Mouse (Mus musculus): ENCODE data around the gene Zscan12. TPM values are rescaled to one million over a fixed set of nuclear protein-coding genes. Genes with fewer than 3 reads are reported as not detected.

Gene Zscan12
- polyA plus RNA-seq, 1 experiment from 2014 or later: 13.5 TPM

DNA sequence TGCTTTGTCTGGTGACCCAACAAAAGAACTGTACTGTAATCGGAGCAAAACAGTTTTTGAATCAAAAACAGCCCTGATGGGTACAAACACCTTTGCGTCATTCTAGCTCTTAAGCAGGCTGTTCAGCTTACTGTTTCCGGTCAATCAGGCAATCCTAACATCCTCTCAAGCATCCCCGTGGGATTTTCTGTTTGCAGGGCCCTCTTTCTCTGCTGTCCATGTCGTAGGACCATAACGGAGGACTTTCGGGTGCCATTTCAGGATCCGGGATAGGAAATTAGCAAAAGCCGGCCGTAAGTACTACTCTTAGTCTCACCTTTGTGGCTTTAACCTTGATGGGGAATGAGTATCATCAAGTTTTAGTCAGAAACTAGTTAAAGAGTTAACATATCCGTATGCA is 44.7 kb downstream of the Zscan12 start:
- Histone ChIP-seq H3K9ac (no peak overlapping the region), H3K36me3 (no peaks in the 10 kb centered on the region), H3K4me1 (replicated peaks) (peaks cover 9% of the 10 kb centered on the region), H3K27me3 (peaks cover 7% of the 10 kb centered on the region), H3K9me3 (no peaks in the 10 kb centered on the region), H3K27ac (no peak overlapping the region), H3K4me3 (no peak overlapping the region), H3K4me2 (peak overlapping the region; percentile 70)
- no peak for ATAC-seq (ENCODE audit: low FRiP score)
- WGBS: 80% methylated on average over 11 of the region's 11 CpGs

DNA sequence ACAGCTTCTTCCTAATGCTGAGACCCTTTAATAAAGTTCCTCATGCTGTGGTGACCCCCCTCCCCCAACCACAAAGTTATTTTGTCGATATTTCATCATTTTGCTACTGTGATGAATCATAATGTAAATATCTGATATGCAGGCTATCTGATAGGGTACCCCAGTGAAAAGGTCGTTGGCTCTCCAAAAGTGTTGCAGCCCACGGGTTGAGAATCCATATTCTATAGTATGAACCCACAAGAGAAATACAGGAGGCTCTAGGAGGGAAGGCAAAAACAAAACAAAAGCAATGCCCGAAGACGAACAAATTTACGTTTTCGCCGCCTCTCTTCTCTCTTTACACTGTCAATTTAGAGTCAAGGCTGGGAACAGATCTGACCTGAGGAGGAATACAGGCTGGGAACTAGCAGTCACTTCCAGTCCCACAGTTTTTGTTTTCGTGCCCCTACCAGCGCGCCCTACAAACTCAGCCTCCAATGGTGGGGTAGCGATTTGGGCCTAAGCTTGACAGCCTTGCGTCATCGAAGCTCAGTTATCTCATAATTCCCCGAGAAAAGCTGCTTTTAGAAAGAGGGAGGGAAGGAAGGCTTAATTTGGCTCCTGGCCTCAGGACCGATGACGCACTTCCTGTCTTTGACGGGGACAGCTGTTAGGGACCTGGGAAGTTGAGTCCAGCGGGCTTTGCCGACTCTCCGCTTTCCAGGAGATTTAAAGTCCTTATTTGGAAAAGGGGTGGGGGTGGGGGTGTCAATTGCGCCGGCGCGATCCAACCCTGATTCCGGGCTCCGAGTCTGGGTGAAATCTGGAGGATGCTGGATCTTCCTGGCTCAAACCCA is 45.6 kb downstream of the Zscan12 start:
- ATAC-seq (ENCODE audit: low FRiP score): peak; percentile 97
- peak overlapping the region; percentile 83 for H3K9ac ChIP-seq

GRCm38 (mm10) chr13:21408805-21409459 is 46.3 kb downstream of the Zscan12 start:
- peak overlapping the region; percentile 83 for H3K9ac ChIP-seq
- H3K27me3 ChIP-seq: peaks cover 7% of the 10 kb centered on the region
- peak overlapping the region; percentile 90 for H3K27ac ChIP-seq
- peaks cover 9% of the 10 kb centered on the region for H3K4me1 ChIP-seq (replicated peaks)
- no peaks in the 10 kb centered on the region for H3K9me3 ChIP-seq
- H3K4me2 ChIP-seq: peak overlapping the region; percentile 70
- H3K36me3 ChIP-seq: no peaks in the 10 kb centered on the region
- peak overlapping the region; percentile 54 for H3K4me3 ChIP-seq
- peak; percentile 81 for ATAC-seq (ENCODE audit: low FRiP score)
- 55% methylated on average over 11 of the region's 11 CpGs for WGBS

More for the DNA sequence above, 45.6 kb downstream of the Zscan12 start:
- H3K4me1 ChIP-seq (replicated peaks): peaks cover 9% of the 10 kb centered on the region
- H3K9me3 ChIP-seq: no peaks in the 10 kb centered on the region
- H3K4me2 ChIP-seq: peak overlapping the region; percentile 70
- peaks cover 7% of the 10 kb centered on the region for H3K27me3 ChIP-seq
- peak overlapping the region; percentile 90 for H3K27ac ChIP-seq
- 5% methylated on average over 27 of the region's 27 CpGs for WGBS
- peak overlapping the region; percentile 54 for H3K4me3 ChIP-seq
- H3K36me3 ChIP-seq: no peaks in the 10 kb centered on the region

GRCm38 (mm10) chr13:21414231-21415212 is 51.9 kb downstream of the Zscan12 start:
- no peaks in the 10 kb centered on the region for H3K4me1 ChIP-seq (replicated peaks)
- H3K36me3 ChIP-seq: no peaks in the 10 kb centered on the region
- no peak overlapping the region for H3K27ac ChIP-seq
- no peaks in the 10 kb centered on the region for H3K27me3 ChIP-seq
- 67% methylated on average over 14 of the region's 15 CpGs for WGBS
- H3K9me3 ChIP-seq: no peaks in the 10 kb centered on the region
- no peak overlapping the region for H3K4me3 ChIP-seq
- H3K9ac ChIP-seq: no peak overlapping the region
- ATAC-seq (ENCODE audit: low FRiP score): no peak
- no peak overlapping the region for H3K4me2 ChIP-seq

- Histone ChIP-seq H3K27ac (no peak overlapping the region), H3K4me1 (replicated peaks) (no peaks in the 10 kb centered on the region), H3K4me2 (no peak overlapping the region), H3K9ac (no peak overlapping the region), H3K9me3 (no peaks in the 10 kb centered on the region), H3K4me3 (no peak overlapping the region), H3K36me3 (no peaks in the 10 kb centered on the region), H3K27me3 (no peaks in the 10 kb centered on the region)
- no peak for ATAC-seq (ENCODE audit: low FRiP score)
- WGBS: 81% methylated on average over 4 of the region's 4 CpGs
Measured at GRCm38 (mm10) chr13:21415266-21415665, 52.6 kb downstream of the Zscan12 start.

GRCm38 (mm10) chr13:21415750-21416149 is 53.1 kb downstream of the Zscan12 start:
- no peaks in the 10 kb centered on the region for H3K9me3 ChIP-seq
- H3K4me3 ChIP-seq: no peak overlapping the region
- H3K27ac ChIP-seq: no peak overlapping the region
- no peaks in the 10 kb centered on the region for H3K4me1 ChIP-seq (replicated peaks)
- WGBS: 96% methylated on average over 2 of the region's 2 CpGs
- H3K36me3 ChIP-seq: no peaks in the 10 kb centered on the region
- H3K4me2 ChIP-seq: no peak overlapping the region
- ATAC-seq (ENCODE audit: low FRiP score): no peak
- H3K27me3 ChIP-seq: no peaks in the 10 kb centered on the region
- no peak overlapping the region for H3K9ac ChIP-seq

- Histone ChIP-seq H3K9me3 (no peaks in the 10 kb centered on the region), H3K9ac (no peak overlapping the region), H3K4me2 (no peak overlapping the region), H3K4me1 (replicated peaks) (no peaks in the 10 kb centered on the region), H3K4me3 (no peak overlapping the region), H3K36me3 (no peaks in the 10 kb centered on the region), H3K27ac (no peak overlapping the region), H3K27me3 (no peaks in the 10 kb centered on the region)
- 81% methylated on average over 6 of the region's 6 CpGs for WGBS
- no peak for ATAC-seq (ENCODE audit: low FRiP score)
Measured at GRCm38 (mm10) chr13:21417298-21418010, 54.8 kb downstream of the Zscan12 start.

DNA sequence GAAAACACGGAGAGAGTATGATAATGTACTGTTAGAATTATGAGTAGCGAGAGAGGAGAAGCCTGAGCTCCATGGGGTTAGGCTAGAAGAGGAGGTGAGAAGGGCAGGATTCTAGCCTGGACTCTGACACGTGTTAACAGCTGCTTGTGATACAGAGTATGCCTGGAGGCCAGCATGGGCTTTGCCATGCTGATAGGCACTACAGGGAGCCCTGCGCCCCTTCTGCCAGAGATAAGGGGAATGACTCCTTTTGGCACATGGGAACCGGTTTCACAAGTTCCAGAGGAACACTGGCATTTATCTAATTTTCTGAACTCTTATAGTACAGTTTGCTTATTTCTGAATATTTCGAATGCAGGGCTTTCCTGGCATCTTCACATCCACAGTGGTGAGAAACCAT is 56.2 kb downstream of the Zscan12 start:
- Histone ChIP-seq H3K4me2 (no peak overlapping the region), H3K4me1 (replicated peaks) (no peaks in the 10 kb centered on the region), H3K9ac (no peak overlapping the region), H3K9me3 (no peaks in the 10 kb centered on the region), H3K4me3 (no peak overlapping the region), H3K27ac (no peak overlapping the region), H3K36me3 (no peaks in the 10 kb centered on the region), H3K27me3 (no peaks in the 10 kb centered on the region)
- ATAC-seq (ENCODE audit: low FRiP score): no peak
- WGBS: 70% methylated on average over 6 of the region's 6 CpGs

Small RNA genes lying within 50 kb of the gene (microRNA-seq; reads per million reads assigned to microRNA genes)
- gene Mir6942: not detected

Other genes with a start within 250 kb of the Zscan12 start
- not detected in 2 replicates for gene Olfr263, start 233.2 kb upstream of the Zscan12 start, polyA plus RNA-seq (2015; fragmentation: Nextera tagmentation; extraction: Ambion mirVana)
- gene Olfr1368, start 217.0 kb upstream of the Zscan12 start, polyA plus RNA-seq (2015; fragmentation: Nextera tagmentation; extraction: Ambion mirVana): not detected in 2 replicates
- 82.6 and 82.9 TPM in 2 replicates for gene Trim27, start 183.4 kb upstream of the Zscan12 start, polyA plus RNA-seq (2015; fragmentation: Nextera tagmentation; extraction: Ambion mirVana)
- gene Gpx5, start 70.1 kb upstream of the Zscan12 start, polyA plus RNA-seq (2015; fragmentation: Nextera tagmentation; extraction: Ambion mirVana): not detected in 2 replicates
- gene Gpx6, start 50.7 kb upstream of the Zscan12 start, polyA plus RNA-seq (2015; fragmentation: Nextera tagmentation; extraction: Ambion mirVana): not detected in 2 replicates
- gene Olfr1367, start 15.9 kb upstream of the Zscan12 start, polyA plus RNA-seq (2015; fragmentation: Nextera tagmentation; extraction: Ambion mirVana): not detected in 2 replicates
- 83.2 and 85.9 TPM in 2 replicates for gene Zkscan3, start 39.9 kb downstream of the Zscan12 start, polyA plus RNA-seq (2015; fragmentation: Nextera tagmentation; extraction: Ambion mirVana)
- 4.0 and 4.2 TPM in 2 replicates for gene Pgbd1, start 78.2 kb downstream of the Zscan12 start, polyA plus RNA-seq (2015; fragmentation: Nextera tagmentation; extraction: Ambion mirVana)
- gene Zscan26, start 90.9 kb downstream of the Zscan12 start, polyA plus RNA-seq (2015; fragmentation: Nextera tagmentation; extraction: Ambion mirVana): 22.5 and 25.2 TPM in 2 replicates
- gene Nkapl, start 105.7 kb downstream of the Zscan12 start, polyA plus RNA-seq (2015; fragmentation: Nextera tagmentation; extraction: Ambion mirVana): 4.2 and 4.6 TPM in 2 replicates
- gene Zkscan4, start 116.1 kb downstream of the Zscan12 start, polyA plus RNA-seq (2015; fragmentation: Nextera tagmentation; extraction: Ambion mirVana): 9.9 and 10.0 TPM in 2 replicates
- not detected in 2 replicates for gene Gm10065, start 116.6 kb downstream of the Zscan12 start, polyA plus RNA-seq (2015; fragmentation: Nextera tagmentation; extraction: Ambion mirVana)
- gene AK157302, start 132.4 kb downstream of the Zscan12 start, polyA plus RNA-seq (2015; fragmentation: Nextera tagmentation; extraction: Ambion mirVana): 0.44 and 0.57 TPM in 2 replicates
- gene Gm11273, start 138.6 kb downstream of the Zscan12 start, polyA plus RNA-seq (2015; fragmentation: Nextera tagmentation; extraction: Ambion mirVana): 3.8 and 8.1 TPM in 2 replicates
- gene Zkscan8, start 168.3 kb downstream of the Zscan12 start, polyA plus RNA-seq (2015; fragmentation: Nextera tagmentation; extraction: Ambion mirVana): 5.8 and 6.6 TPM in 2 replicates
- gene Olfr1366, start 180.0 kb downstream of the Zscan12 start, polyA plus RNA-seq (2015; fragmentation: Nextera tagmentation; extraction: Ambion mirVana): 0.12 and 0.16 TPM in 2 replicates
- gene Olfr1535, start 197.1 kb downstream of the Zscan12 start, polyA plus RNA-seq (2015; fragmentation: Nextera tagmentation; extraction: Ambion mirVana): 0.05 TPM in 2 replicates
- not detected in 2 replicates for gene Olfr1364, start 218.9 kb downstream of the Zscan12 start, polyA plus RNA-seq (2015; fragmentation: Nextera tagmentation; extraction: Ambion mirVana)